Mouse (Mus musculus) hindbrain, embryonic 11.5 days (tissue): ENCODE measurements at regions not wholly inside any gene's neighbourhood (a gene's known extent, or its start where the extent isn't known, plus 50 kb on each side); places are given as distances from the start of the nearest gene placed in this dataset.

Experiments used
- ATAC-seq: fragments of 200-750 bp; cut with Nextera tagmentation; 2 replicates; pipeline ENCODE4 v1.8.0; 2017; ENCODE audit warnings: mild to moderate bottlenecking, moderate TSS enrichment, moderate library complexity; ENCODE audit not compliant: low FRiP score
- DNase-seq: peaks from one replicate; pipeline ENCODE4 v3.0.0-alpha.2; 2015; ENCODE audit warnings: low spot score
- H3K27ac ChIP-seq: fragments of 300-500 bp; sonication (generic); 2 replicates; pipeline ENCODE4 v1.5.1; 2014; ENCODE audit warnings: mild to moderate bottlenecking, low read depth, low read length
- H3K27me3 ChIP-seq: fragments of 300-500 bp; sonication (generic); 2 replicates; pipeline ENCODE4 v1.6.1; 2014; ENCODE audit warnings: mild to moderate bottlenecking, low read length, moderate library complexity, mixed read lengths; ENCODE audit not compliant: control insufficient read depth, insufficient read depth
- H3K36me3 ChIP-seq: fragments of 300-500 bp; sonication (generic); 2 replicates; pipeline ENCODE4 v1.6.1; 2014; ENCODE audit warnings: mild to moderate bottlenecking, low read length, moderate library complexity, mixed read lengths; ENCODE audit not compliant: control insufficient read depth, insufficient read depth
- H3K4me1 ChIP-seq: fragments of 300-500 bp; sonication (generic); replicated peaks from 2 replicates; pipeline ENCODE4 v1.6.1; 2014; ENCODE audit warnings: low read length, mixed read lengths; ENCODE audit not compliant: control insufficient read depth, insufficient read depth
- H3K4me2 ChIP-seq: fragments of 300-500 bp; sonication (generic); replicated peaks from 2 replicates; pipeline ENCODE4 v1.6.1; 2014; ENCODE audit warnings: mild to moderate bottlenecking, low read depth, low read length
- H3K4me3 ChIP-seq: fragments of 300-500 bp; sonication (generic); 2 replicates; pipeline ENCODE4 v1.5.1; 2014; ENCODE audit warnings: low read depth, low read length
- H3K9ac ChIP-seq: fragments of 300-500 bp; sonication (generic); 2 replicates; pipeline ENCODE4 v1.6.1; 2014; ENCODE audit warnings: low read depth, low read length
- H3K9me3 ChIP-seq: fragments of 300-500 bp; sonication (generic); 2 replicates; pipeline ENCODE4 v1.6.1; 2016; ENCODE audit warnings: low read length; ENCODE audit not compliant: control insufficient read depth
- WGBS: fragments of 180-500 bp; shearing (Covaris S2); extraction: QIAGEN DNeasy Blood & Tissue Kit; methylation state at CpG from one replicate; pipeline ENCODE4 v1.1.7; 2014; 5-methylcytosine and 5-hydroxymethylcytosine counted together

DNA sequence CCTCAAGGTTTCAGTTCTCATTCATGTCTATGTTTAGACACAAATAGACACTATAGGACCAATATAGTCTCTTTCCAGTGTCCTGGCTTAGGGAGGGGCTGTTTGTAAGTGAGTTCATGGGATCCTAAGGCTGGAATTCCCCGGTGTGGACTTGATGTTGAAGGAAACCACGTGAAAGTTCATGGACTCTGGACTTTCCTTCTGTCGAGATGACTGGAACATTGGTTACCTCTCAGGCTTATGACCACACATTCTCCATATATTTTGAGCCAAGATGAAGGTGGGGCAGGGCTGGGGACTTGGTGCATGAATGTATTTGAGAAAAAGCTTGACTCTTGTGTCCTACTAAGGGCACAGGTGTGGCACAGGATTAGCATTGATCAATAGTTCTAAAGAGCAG lies 206.3 kb upstream of the Ankrd55 start:
- Histone ChIP-seq H3K27ac (no peak overlapping the region), H3K4me3 (no peak overlapping the region), H3K9me3 (no peaks in the 10 kb centered on the region), H3K4me2 (no peak overlapping the region), H3K36me3 (no peaks in the 10 kb centered on the region), H3K27me3 (no peaks in the 10 kb centered on the region), H3K4me1 (no peaks in the 10 kb centered on the region), H3K9ac (no peak overlapping the region)
- DNase-seq, result no peak
- 86% methylated on average over 3 of the region's 3 CpGs for WGBS
- no peak for ATAC-seq

DNA sequence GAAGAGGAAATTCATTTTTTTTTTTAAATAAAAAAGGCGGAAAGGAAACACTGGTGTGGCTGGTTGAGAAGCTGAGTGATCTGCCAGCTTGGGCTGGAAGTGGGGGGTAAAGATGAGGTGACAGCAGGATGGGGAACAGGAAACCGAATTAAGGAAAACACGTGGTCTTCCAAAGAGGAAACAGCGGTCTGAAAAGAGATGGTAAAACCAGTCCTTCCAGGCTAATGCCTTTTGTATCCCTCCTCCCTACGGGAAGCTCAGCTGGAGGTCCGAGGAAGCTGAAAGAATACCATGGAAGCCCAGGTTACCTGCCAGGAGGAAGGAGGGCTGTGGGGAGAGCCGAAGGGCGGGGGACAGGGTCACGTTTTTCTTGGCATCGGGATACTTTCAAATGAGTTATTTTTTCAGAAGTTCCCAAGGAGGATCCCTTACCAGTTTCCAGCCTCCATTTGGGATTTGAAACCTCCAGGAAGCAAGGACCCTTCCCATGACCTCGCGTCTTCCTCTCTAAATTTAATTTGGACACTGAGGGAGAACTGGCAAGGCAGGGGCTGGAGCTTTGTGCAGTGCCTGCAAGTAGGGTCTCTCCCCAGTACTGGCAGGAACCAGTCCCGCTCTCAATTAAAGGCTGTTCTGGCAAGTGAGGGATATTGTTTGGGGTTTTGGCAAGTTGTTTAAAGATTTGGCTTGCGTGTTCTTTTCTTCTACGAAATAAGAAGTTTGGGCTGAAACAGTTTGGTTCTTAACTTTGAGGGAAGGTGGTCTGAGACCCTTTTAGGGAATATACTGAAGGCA lies 203.6 kb upstream of the Ankrd55 start:
- Histone ChIP-seq H3K4me2 (no peak overlapping the region), H3K4me1 (no peaks in the 10 kb centered on the region), H3K9me3 (no peaks in the 10 kb centered on the region), H3K9ac (no peak overlapping the region), H3K27ac (no peak overlapping the region), H3K27me3 (no peaks in the 10 kb centered on the region), H3K36me3 (no peaks in the 10 kb centered on the region), H3K4me3 (no peak overlapping the region)
- DNase-seq, result no peak
- 57% methylated on average over 15 of the region's 15 CpGs for WGBS
- ATAC-seq, result no peak

DNA sequence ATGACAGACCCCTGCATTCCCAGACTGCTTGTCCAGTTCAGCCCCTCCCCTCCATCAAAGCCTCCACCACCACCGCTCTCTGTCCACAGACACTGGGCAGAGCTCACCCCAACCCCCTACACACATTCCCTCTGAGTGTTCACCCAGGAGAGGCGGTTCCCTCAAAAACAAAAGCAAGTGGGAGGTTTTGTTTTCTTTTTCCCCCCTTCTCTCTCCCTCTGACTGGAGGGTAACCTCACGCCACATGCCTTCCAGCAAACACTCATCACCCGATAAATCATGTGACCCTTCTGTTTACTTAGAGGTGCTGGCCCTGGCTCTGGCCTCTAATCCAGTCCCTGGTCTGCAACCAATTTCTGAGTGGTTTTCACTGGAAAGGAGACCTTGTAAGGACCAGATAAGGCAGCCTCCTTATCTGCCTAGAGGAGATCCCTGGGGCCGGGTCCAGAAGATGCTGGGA lies 199.9 kb upstream of the Ankrd55 start:
- ATAC-seq, result peak; percentile 69
- 15% methylated on average over 5 of the region's 5 CpGs for WGBS
- no peak overlapping the region for H3K9ac ChIP-seq

GRCm38 (mm10) chr13:112090737-112091136 lies 197.5 kb upstream of the Ankrd55 start:
- no peak for ATAC-seq
- Histone ChIP-seq H3K9ac (no peak overlapping the region), H3K36me3 (no peaks in the 10 kb centered on the region), H3K4me1 (no peaks in the 10 kb centered on the region), H3K27me3 (no peaks in the 10 kb centered on the region), H3K27ac (no peak overlapping the region), H3K4me3 (no peak overlapping the region), H3K4me2 (no peak overlapping the region), H3K9me3 (no peaks in the 10 kb centered on the region)
- DNase-seq, result no peak
- WGBS, result 75% methylated on average over 8 of the region's 8 CpGs

More for the DNA sequence above, 199.9 kb upstream of the Ankrd55 start:
- Histone ChIP-seq H3K36me3 (no peaks in the 10 kb centered on the region), H3K4me2 (no peak overlapping the region), H3K27ac (no peak overlapping the region), H3K4me3 (no peak overlapping the region), H3K9me3 (no peaks in the 10 kb centered on the region), H3K4me1 (no peaks in the 10 kb centered on the region), H3K27me3 (no peaks in the 10 kb centered on the region)
- DNase-seq, result peak; percentile 32

GRCm38 (mm10) chr13:112095595-112096139 lies 192.6 kb upstream of the Ankrd55 start:
- Histone ChIP-seq H3K9ac (no peak overlapping the region), H3K36me3 (no peaks in the 10 kb centered on the region), H3K27me3 (no peaks in the 10 kb centered on the region), H3K4me2 (no peak overlapping the region), H3K4me3 (no peak overlapping the region), H3K4me1 (no peaks in the 10 kb centered on the region), H3K27ac (no peak overlapping the region), H3K9me3 (no peaks in the 10 kb centered on the region)
- no peak for ATAC-seq
- DNase-seq, result no peak
- 84% methylated on average over 10 of the region's 10 CpGs for WGBS

DNA sequence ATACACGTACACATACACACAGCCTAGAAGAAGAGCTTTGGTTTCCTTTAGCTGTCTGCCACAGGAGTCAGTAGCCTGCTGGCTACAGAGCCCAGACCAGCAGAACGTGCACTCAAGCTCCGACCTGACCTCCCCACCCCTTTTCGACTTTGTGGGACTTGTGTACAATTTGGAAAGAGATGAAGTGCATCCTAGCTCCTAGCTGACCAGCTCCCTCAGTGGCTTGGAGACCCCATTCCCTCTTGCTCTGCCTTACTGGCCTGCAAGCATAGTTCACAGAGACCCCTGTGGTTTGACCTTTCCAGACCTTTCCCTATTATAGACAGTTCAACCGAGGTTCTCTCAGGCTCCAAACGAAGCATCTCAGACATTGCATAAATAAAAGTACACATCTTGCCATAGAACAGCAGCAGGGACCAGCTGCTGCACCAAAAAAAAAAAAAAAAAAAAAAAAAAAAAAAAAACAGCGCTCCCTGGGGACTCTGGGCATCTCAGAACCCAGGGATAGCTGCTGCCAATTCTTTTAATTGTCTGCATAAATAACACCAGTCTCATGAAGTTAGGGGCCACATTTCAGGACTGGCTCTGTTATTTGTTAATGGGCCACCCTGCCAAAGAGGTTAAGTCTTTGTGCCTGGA lies 188.2 kb upstream of the Ankrd55 start:
- Histone ChIP-seq H3K27me3 (no peaks in the 10 kb centered on the region), H3K4me2 (peak overlapping the region; percentile 75), H3K4me1 (no peaks in the 10 kb centered on the region; the same call in 1 of the 2 replicates), H3K27ac (0 out of 2 replicates have a peak overlapping the region, but pooled peaks have one; percentile 75), H3K36me3 (no peaks in the 10 kb centered on the region), H3K9me3 (no peaks in the 10 kb centered on the region), H3K4me3 (peak overlapping the region; percentile 41), H3K9ac (peak overlapping the region; percentile 60)
- no peak; the same call in 1 of the 2 replicates for ATAC-seq
- 27% methylated on average over 7 of the region's 7 CpGs for WGBS
- DNase-seq, result peak; percentile 36

GRCm38 (mm10) chr13:112100592-112101420 lies 187.4 kb upstream of the Ankrd55 start:
- DNase-seq, result peak; percentile 77
- Histone ChIP-seq H3K27me3 (no peaks in the 10 kb centered on the region), H3K9ac (peak overlapping the region; percentile 60), H3K4me3 (peak overlapping the region; percentile 41), H3K9me3 (no peaks in the 10 kb centered on the region), H3K27ac (peak overlapping the region; percentile 75), H3K4me1 (no peaks in the 10 kb centered on the region; the same call in 1 of the 2 replicates), H3K36me3 (no peaks in the 10 kb centered on the region), H3K4me2 (peak overlapping the region; percentile 75)
- 3% methylated on average over 31 of the region's 31 CpGs for WGBS
- ATAC-seq, result peak; percentile 92

DNA sequence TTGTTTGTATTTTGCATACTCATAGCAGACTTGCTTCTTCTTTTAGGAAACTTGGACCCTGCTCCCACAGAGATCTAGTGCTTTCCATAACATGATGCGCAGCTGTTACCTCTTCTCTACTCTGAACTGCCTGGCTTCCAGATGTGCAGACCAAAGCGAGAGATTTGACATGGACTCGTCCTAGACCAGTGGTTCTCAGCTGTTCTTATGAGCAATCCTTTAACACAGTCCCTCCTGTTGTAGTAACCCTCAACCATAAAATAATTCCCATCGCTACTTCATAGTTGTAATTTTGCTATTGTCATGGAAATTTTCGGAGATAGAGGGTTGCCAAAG lies 186.9 kb upstream of the Ankrd55 start:
- H3K27me3 ChIP-seq, result no peaks in the 10 kb centered on the region

More for the DNA sequence above, 186.9 kb upstream of the Ankrd55 start:
- Histone ChIP-seq H3K9me3 (no peaks in the 10 kb centered on the region), H3K4me3 (peak overlapping the region; percentile 41), H3K4me2 (peak overlapping the region; percentile 75), H3K4me1 (no peaks in the 10 kb centered on the region; the same call in 1 of the 2 replicates), H3K9ac (peak overlapping the region; percentile 60; the same call in 1 of the 2 replicates), H3K36me3 (no peaks in the 10 kb centered on the region), H3K27ac (no peak overlapping the region)
- 35% methylated on average over 5 of the region's 5 CpGs for WGBS
- no peak for ATAC-seq
- DNase-seq, result no peak
